Mouse (Mus musculus): Measurements from ENCODE around the gene Itga2b. TPM values are rescaled to one million over a fixed set of nuclear protein-coding genes. Genes with fewer than 3 reads are reported as not detected.

The Itga2b gene
- total and polyA plus RNA-seq, 2 experiments from 2014 or later: 4.8 to 5.4 TPM

- H3K4me1 ChIP-seq (ENCODE audit: control insufficient read depth, insufficient read depth): peaks cover 15% of the 10 kb centered on the region
- H3K27ac ChIP-seq (ENCODE audit: low read depth): no peak overlapping the region
- WGBS: 78% methylated on average over 3 of the region's 3 CpGs
- no peak overlapping the region for H3K4me3 ChIP-seq (ENCODE audit: low read depth, low read length)
- H3K36me3 ChIP-seq (replicated peaks; ENCODE audit: control insufficient read depth, insufficient read depth, low read length): peaks cover 2% of the 10 kb centered on the region; the same call in 1 of the 2 replicates
- H3K4me2 ChIP-seq (ENCODE audit: low read depth, low read length): no peak overlapping the region
- no peak for DNase-seq (ENCODE audit: low spot score)
- H3K9me3 ChIP-seq (replicated peaks; ENCODE audit: control insufficient read depth, low read length): no peaks in the 10 kb centered on the region
- no peak for ATAC-seq (ENCODE audit: insufficient read depth, low read depth)
- TF ChIP-seq EP300 (IDR thresholded peaks at IDR 0.05; ENCODE audit: low read depth) (no peak), CTCF (IDR thresholded peaks at IDR 0.05; ENCODE audit: low read depth) (no peak)
- H3K27me3 ChIP-seq (ENCODE audit: control insufficient read depth, insufficient read depth, low read length): no peaks in the 10 kb centered on the region
- no peak overlapping the region for H3K9ac ChIP-seq (replicated peaks; ENCODE audit: low read depth, low read length)
Observed at GRCm38 (mm10) chr11:102409795-102410330, 60.1 kb downstream of the Itga2b start.

- ATAC-seq (ENCODE audit: insufficient read depth, low read depth) (no peak), DNase-seq (ENCODE audit: low spot score) (no peak)
- H3K27me3 ChIP-seq (ENCODE audit: control insufficient read depth, insufficient read depth, low read length): no peaks in the 10 kb centered on the region
- H3K4me1 ChIP-seq (ENCODE audit: control insufficient read depth, insufficient read depth): peaks cover 15% of the 10 kb centered on the region
- H3K27ac ChIP-seq (ENCODE audit: low read depth): peak overlapping the region; percentile 86
- 35% methylated on average over 15 of the region's 15 CpGs for WGBS
- TF ChIP-seq EP300 (IDR thresholded peaks at IDR 0.05; ENCODE audit: low read depth) (no peak), CTCF (IDR thresholded peaks at IDR 0.05; ENCODE audit: low read depth) (no peak)
- no peak overlapping the region for H3K9ac ChIP-seq (replicated peaks; ENCODE audit: low read depth, low read length)
- H3K36me3 ChIP-seq (replicated peaks; ENCODE audit: control insufficient read depth, insufficient read depth, low read length): peaks cover 9% of the 10 kb centered on the region
- no peaks in the 10 kb centered on the region for H3K9me3 ChIP-seq (replicated peaks; ENCODE audit: control insufficient read depth, low read length)
- peak overlapping the region; percentile 66 for H3K4me2 ChIP-seq (ENCODE audit: low read depth, low read length)
- peak overlapping the region; percentile 93 for H3K4me3 ChIP-seq (ENCODE audit: low read depth, low read length)
Observed at GRCm38 (mm10) chr11:102408888-102409794, 60.8 kb downstream of the Itga2b start.

DNA sequence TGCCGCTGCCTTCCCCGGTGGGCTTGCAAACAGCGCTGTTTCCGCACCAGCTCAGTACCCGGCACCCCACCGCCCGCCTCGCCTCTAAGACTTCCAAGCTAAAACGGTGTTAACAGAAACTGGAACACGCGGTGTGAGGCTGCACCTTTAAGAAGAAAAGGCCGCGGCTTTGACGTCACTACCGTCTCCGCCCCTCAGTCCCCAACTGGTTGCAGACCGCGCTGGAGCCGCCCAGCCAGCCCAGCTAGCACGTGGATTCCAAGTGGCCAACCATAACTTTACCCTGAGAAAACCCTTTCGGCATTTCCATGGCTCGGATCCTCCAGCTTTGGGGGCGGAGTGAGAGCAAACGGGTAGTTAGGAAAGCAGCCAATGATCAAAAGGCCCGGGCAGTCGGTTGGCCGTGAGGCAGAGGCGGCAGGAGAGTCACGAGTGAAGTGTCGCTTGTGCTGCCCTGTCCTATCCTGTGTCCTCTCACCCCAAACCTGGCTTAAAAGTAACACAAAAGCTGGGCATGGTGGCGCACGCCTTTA lies 61.5 kb downstream of the Itga2b start:
- Histone ChIP-seq H3K9ac (replicated peaks; ENCODE audit: low read depth, low read length) (peak overlapping the region; percentile 69; the same call in 1 of the 2 replicates), H3K4me2 (ENCODE audit: low read depth, low read length) (peak overlapping the region; percentile 66), H3K4me1 (ENCODE audit: control insufficient read depth, insufficient read depth) (peaks cover 15% of the 10 kb centered on the region), H3K36me3 (replicated peaks; ENCODE audit: control insufficient read depth, insufficient read depth, low read length) (peaks cover 17% of the 10 kb centered on the region), H3K4me3 (ENCODE audit: low read depth, low read length) (peak overlapping the region; percentile 93), H3K9me3 (replicated peaks; ENCODE audit: control insufficient read depth, low read length) (no peaks in the 10 kb centered on the region), H3K27ac (ENCODE audit: low read depth) (peak overlapping the region; percentile 95), H3K27me3 (ENCODE audit: control insufficient read depth, insufficient read depth, low read length) (no peaks in the 10 kb centered on the region)
- ATAC-seq (ENCODE audit: insufficient read depth, low read depth) (peak; percentile 88), DNase-seq (ENCODE audit: low spot score) (peak; percentile 99)
- peak; percentile 86 for TF ChIP-seq EP300 (IDR thresholded peaks at IDR 0.05; ENCODE audit: low read depth)
- TF ChIP-seq CTCF (IDR thresholded peaks at IDR 0.05; ENCODE audit: low read depth): no peak
- WGBS: under 1% methylated on average over 32 of the region's 32 CpGs

- Histone ChIP-seq H3K4me2 (ENCODE audit: low read depth, low read length) (peak within 1 kb of the TSS; percentile 66), H3K36me3 (replicated peaks; ENCODE audit: control insufficient read depth, insufficient read depth, low read length) (peaks cover 23% of the 10 kb centered on the region), H3K27ac (ENCODE audit: low read depth) (peak within 1 kb of the TSS; percentile 95), H3K4me3 (ENCODE audit: low read depth, low read length) (peak within 1 kb of the TSS; percentile 93), H3K9me3 (replicated peaks; ENCODE audit: control insufficient read depth, low read length) (no peaks in the 10 kb centered on the region), H3K27me3 (ENCODE audit: control insufficient read depth, insufficient read depth, low read length) (no peaks in the 10 kb centered on the region), H3K4me1 (ENCODE audit: control insufficient read depth, insufficient read depth) (peaks cover 15% of the 10 kb centered on the region), H3K9ac (replicated peaks; ENCODE audit: low read depth, low read length) (peak within 1 kb of the TSS; percentile 69)
- no peak; the same call in 1 of the 2 replicates for ATAC-seq (ENCODE audit: insufficient read depth, low read depth)
- WGBS: under 1% methylated on average over 19 of the region's 19 CpGs
- peak; percentile 35 for DNase-seq (ENCODE audit: low spot score)
- TF ChIP-seq CTCF (IDR thresholded peaks at IDR 0.05; ENCODE audit: low read depth) (no peak), EP300 (IDR thresholded peaks at IDR 0.05; ENCODE audit: low read depth) (no peak)
Observed at GRCm38 (mm10) chr11:102407834-102408215, 62.1 kb downstream of the Itga2b start, which contains the start of gene Slc25a39. TSS of gene Slc25a39 (minus strand) at chr11:102407946.

GRCm38 (mm10) chr11:102406900-102407833 lies 62.8 kb downstream of the Itga2b start:
- H3K27ac ChIP-seq (ENCODE audit: low read depth): peak overlapping the region; percentile 95
- peaks cover 29% of the 10 kb centered on the region for H3K36me3 ChIP-seq (replicated peaks; ENCODE audit: control insufficient read depth, insufficient read depth, low read length)
- no peaks in the 10 kb centered on the region for H3K27me3 ChIP-seq (ENCODE audit: control insufficient read depth, insufficient read depth, low read length)
- TF ChIP-seq EP300 (IDR thresholded peaks at IDR 0.05; ENCODE audit: low read depth) (peak; percentile 37; the same call in 1 of the 2 replicates), CTCF (IDR thresholded peaks at IDR 0.05; ENCODE audit: low read depth) (0 out of 2 replicates have a peak, but pooled peaks have one; percentile 4)
- peaks cover 15% of the 10 kb centered on the region for H3K4me1 ChIP-seq (ENCODE audit: control insufficient read depth, insufficient read depth)
- peak overlapping the region; percentile 93 for H3K4me3 ChIP-seq (ENCODE audit: low read depth, low read length)
- peak overlapping the region; percentile 69 for H3K9ac ChIP-seq (replicated peaks; ENCODE audit: low read depth, low read length)
- WGBS: under 1% methylated on average over 64 of the region's 85 CpGs
- peak overlapping the region; percentile 66 for H3K4me2 ChIP-seq (ENCODE audit: low read depth, low read length)
- no peaks in the 10 kb centered on the region for H3K9me3 ChIP-seq (replicated peaks; ENCODE audit: control insufficient read depth, low read length)
- peak; percentile 78 for ATAC-seq (ENCODE audit: insufficient read depth, low read depth)
- peak; percentile 91 for DNase-seq (ENCODE audit: low spot score)

All from heart, postnatal 0 days (tissue).